Mouse (Mus musculus): ENCODE results near the gene C130032M10Rik.

C130032M10Rik gene

DNA sequence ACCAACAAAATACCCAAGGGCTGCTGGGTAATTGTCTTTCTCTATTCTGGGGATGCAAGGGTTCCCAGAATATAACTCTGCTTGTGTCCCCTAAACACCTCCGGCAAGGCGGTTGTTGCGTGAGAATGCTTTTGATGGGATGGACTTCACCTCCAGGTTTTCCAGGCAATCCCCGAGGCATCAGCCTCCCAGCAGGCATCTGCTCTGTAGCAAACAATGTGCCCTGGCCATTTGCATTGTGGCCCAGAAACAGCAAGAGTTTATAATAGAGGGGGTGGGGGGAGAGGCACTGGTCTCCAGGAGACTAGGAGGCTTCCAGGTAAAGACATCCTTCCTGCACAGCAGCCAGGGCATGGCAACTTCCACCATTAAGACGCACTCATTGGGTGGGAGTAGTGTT lies 33.6 kb downstream of the C130032M10Rik start:
- no peak for DNase-seq (ENCODE audit: low read depth, low spot score)

DNA sequence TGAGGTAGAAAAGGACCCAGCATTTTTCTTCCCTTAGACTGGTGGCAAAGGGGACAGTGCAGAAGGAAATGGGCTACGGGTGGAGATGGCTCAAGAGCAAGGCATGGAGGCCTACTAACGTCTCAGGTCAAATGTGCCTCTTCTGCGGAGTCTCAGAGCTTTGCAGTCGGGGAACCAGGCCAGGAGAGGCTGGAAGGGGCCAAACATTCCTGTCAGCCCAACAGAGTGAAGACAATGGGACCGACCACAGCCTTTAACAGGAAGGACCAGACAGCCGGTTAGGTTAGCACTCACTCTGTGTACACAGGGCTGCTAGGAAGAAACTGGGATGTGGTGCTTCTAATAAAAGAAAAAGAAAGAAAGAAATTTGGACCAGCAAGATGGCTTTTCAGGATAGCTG lies 34.5 kb downstream of the C130032M10Rik start:
- DNase-seq (ENCODE audit: low read depth, low spot score) = no peak

DNA sequence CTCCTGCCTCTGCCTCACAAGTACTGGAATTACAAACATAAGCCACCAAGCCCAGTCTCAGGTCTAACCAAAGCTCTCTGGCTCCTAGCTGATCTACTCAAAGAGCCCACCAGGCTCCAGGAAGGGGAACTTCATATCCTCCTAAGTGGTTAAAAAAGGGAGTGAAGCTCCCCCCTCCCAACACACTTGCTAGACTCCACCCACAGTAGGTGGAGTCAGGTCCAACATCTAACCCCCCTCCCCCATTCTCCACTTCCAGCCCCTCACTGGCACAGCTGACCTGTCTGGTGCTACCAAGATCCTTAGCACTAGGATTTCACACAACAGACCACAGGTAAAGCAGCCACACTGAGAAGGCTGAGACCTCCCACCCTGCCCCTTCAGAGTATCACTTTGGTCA lies 38.3 kb downstream of the C130032M10Rik start:
- no peak for DNase-seq (ENCODE audit: low read depth, low spot score)

DNA sequence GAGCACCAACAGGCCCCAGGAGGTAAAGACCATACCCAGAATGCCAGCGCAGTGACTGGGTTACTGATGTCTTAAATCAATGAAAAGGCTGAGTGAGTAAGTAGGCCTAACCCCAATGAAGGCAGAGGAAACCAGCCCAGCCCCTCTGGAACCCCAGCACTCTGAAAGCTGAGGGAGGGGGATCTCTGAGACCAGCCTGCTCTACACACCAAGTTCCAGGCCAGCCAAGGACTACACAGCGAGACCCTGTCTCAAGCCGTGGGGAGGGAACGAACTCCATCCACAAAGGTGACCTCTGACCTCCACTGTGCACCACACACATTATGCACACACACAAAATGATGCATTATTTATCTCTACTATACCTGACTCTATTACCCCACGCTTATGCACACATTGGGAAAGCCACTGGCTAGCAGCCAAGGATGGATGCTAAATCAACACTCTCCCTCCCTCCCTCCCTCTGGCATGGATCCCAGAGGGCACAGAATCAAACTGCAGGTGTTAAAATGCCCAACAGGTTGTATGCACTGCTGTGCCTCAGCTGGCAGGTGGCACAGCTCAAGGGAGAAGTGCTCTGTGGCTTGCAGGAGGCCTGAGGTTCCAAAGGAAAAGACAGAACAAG lies 39.0 kb downstream of the C130032M10Rik start:
- DNase-seq (ENCODE audit: low read depth, low spot score) = no peak

DNA sequence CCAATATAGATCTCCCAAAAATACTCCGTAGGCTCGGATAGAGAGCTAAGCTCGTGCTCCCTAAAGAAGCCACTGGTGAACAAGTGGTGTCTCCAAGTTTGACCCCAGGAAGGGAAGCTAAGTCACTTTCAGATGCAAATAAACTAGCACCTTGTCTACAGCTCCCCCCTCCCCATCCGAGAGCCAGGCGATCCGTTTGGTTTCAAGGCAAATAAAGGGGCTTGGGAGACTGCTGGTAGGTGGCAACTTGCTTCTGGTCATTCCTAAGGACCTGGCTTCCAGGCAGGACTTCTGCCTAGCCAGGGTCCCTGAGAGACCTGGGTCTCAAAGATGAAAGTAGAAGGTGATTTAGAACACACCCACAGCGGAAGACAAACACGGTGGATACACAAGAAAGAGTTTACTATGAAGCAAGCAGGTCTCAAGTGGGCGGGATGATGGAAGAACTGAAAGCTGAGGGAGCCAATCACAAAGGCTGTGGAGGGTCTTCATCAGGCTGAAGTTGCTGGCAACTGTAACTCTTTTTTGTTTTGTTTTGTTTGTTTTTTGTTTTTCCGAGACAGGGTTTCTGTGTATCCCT lies 40.9 kb downstream of the C130032M10Rik start:
- no peak for DNase-seq (ENCODE audit: low read depth, low spot score)

DNA sequence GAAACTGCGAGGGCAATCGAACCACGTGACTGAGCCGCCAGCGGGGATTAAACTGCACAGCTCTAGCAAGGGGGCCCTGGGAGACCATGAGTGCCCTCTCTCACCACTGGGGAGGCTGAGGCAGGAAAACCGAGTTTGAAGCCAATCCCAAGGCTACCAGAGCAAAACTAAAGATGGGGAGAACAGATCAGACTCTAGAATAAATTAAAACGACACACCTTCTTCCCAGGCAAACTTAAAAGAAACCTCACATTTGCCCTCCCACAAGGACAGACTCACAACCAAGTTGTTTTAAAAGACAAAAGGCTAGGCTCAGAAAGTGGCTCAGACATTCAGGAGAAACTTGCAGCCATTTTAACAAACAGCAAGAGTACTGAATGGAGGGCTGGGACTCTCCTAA lies 41.6 kb downstream of the C130032M10Rik start:
- DNase-seq (ENCODE audit: low read depth, low spot score) = no peak

DNA sequence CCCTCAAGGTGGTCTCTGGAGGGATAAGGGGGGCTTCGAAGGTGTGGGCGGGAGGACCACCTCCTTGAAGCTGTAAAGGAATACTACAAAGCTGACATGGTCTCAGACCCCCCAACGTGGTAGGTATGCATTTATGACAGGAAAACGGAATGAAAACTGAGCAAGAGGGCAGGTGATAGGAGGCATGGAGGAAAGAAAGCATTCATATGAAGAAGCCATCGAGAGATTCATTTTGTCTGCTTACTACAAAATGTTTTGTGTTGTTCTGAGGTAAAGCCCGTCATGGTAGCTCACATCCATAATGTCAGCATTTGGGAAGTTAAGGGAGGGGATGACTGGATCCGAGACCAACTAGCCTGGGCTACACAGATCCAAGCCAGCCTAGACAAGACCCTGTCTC lies 44.6 kb downstream of the C130032M10Rik start:
- no peak for DNase-seq (ENCODE audit: low read depth, low spot score)

DNA sequence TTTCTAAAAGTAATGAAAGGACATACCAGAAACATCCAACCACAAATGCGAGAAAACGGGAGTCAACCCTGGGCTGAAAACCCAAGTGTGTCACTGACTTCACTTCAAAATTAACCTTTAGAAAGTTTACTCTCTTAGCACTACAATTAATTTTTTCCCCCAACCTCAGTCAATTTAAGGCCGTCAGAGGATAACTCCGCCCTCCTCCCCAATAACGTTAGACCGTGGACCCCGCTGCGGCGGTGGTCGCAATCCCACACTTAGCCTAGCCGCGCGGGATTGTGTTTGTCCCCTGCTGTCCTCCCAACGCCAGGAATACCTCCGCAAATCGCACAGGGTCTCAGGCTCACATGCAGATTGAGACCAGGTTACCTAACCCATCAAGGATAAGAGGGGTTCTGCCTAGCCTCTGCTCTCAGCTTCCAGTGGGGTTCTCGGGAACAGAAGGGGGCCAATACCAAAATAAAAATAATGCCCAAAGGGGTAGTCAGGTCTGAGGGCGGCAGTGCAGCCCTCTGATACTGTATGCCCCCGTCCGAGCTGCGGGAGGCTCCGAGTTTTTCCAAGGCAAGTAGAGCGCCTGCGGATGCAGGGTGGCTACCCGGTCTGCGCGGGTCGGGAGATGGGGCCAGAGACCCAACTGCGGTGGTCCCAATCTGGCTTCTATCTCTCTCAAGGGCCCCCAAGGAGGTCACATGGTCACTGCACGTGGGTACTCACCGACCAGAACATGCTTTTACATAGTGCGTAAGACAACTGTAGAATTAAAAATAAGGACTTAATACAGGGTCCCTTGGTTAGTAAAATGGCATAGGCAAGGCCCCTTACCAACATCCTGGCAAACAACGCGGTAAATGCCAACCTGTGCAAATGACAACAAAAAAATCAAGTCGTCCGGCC lies 45.5 kb downstream of the C130032M10Rik start:
- DNase-seq (ENCODE audit: low read depth, low spot score) = no peak

DNA sequence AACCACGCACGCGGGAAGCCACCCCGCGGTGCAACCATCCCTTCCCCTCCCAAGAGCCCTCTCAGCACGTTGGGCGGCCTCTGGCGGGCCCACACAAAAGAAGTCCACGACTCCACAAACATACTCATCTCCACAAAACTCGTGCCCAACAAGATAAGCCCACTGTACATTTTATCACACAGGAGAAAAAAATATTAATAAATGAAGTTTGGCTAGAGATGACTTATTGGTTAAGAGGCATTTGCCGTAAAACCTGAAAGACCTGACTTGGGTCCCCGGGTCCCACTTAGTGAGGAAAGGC lies 46.1 kb downstream of the C130032M10Rik start:
- DNase-seq (ENCODE audit: low read depth, low spot score) = no peak

DNA sequence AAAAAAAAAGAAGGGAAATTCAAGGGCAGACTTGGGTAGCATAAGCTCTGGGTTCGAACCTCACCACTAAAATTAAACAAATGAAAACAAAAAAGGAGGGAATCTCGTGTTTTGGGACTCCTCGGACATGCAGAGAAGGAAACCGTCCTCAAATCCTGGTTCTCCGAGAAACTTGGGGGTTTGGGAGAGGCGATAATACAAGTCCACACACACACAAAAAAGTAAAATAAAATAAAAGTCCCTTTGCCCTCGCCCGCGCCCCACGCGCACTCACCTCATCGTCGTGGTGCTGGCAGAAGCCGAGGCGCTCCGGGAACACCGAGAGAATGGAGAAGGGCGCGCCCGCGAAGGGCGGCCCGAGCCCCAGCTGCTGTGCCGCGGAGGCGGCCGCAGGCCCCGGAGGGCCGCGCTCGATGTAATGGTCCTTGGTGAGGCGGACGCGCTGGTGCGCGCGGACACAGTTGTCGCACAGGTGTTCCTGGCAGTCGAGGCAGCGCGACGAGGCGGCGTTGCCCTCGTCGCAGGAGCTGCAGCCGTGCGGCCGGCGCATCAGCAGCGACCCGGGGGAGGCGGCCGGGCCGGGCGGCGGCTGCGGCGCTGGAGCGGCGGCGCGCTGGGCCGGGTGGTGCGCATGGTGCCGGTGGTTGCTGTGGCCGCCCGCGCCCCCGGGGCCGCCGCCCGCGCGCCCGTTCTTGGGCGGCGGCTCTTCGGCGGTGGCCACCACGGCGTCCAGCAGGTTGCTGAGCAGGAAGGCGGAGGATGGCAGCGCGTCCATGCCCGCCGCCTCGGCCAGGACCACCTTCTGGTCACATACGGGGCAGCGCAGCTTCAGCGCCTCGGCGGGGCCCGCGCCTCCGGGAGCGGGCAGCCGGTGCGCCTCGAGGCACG lies 46.8 kb downstream of the C130032M10Rik start:
- DNase-seq (ENCODE audit: low read depth, low spot score) = no peak

DNA sequence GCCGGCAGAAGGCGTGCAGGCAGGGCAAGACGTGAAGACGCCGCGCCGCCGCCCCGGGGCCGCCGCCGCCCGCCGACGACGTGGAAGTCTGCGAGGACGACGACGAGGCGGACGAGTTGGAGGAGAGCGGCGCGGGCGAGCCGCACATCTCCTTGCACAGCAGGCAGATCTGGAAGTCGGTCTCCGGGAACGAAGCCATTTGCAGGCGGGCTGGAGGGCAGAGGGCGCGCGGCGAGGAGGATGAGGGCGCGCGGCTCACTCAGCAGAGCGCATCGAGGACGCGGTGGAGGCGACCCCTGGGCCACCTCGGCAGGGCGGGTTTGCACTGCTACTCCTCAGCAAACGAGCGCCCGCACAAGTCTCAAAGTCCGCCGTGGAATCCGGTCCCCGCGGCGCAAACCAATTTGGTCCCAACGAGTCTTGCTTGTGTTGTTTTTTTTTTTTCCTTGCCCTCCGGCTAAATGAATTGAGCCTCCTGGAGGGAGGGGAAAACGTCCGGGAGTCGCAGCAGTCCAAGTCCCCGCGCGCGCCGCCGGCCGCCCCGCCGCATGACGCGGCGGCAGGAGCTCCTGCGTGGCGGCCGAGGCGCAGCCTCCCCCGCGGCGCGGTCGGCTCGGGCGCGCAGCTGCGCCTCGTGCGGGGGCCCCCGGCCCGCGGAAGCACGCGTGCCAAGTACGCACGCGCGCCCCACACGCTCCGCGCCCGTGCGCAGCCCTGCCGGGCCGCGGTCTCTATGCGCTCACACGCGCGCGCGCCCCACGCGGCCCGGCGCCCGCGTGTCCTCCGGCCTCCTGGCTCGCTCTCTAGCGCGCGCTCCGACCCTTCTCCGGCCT lies 47.6 kb downstream of the C130032M10Rik start:
- no peak for DNase-seq (ENCODE audit: low read depth, low spot score)

DNA sequence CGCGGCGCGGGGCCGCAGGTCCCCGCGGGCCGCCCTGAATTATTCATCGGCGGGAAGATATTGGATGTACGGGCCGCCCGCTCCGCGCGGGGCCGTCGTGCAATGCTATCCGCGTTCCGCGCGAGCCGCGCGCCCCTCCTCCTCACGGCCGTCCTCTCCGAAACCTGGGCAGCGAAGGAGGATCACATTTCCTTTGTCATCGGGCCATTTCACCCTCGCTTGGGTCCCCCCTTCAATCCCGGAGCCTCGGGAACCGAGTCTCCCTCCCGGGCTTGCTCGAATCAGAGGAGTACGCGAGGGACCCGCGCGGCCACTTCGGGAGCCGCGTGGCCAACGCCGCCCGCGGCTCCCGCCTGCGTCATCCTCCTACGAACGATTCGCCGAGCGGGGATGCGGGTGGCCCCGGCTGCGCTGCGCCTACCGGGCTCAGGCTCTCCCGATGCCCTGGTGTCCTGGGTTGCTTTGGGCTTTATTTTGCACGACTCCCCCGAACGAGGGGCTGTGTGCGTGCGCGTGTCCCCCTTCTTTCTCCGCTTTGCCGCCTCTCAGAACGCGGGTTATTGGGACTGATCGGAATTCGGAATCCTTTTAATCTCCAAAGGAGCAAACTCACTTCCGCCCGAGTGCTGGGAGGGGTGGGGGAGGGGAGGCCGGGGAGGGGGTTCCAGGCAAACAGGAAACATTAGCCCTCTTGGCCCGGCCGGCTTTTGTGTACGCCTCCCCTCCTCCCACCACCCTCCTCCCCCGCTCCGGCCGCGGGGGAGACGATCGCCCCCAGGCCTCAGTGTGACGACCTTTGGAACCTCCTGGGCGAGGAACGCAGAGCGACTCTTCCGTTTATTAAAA lies 48.5 kb downstream of the C130032M10Rik start, which contains the start of gene Trim71:
TSS of gene Trim71 (minus strand) at position 609 of the 846 bp plus-strand sequence.
- DNase-seq (ENCODE audit: low read depth, low spot score) = no peak

DNA sequence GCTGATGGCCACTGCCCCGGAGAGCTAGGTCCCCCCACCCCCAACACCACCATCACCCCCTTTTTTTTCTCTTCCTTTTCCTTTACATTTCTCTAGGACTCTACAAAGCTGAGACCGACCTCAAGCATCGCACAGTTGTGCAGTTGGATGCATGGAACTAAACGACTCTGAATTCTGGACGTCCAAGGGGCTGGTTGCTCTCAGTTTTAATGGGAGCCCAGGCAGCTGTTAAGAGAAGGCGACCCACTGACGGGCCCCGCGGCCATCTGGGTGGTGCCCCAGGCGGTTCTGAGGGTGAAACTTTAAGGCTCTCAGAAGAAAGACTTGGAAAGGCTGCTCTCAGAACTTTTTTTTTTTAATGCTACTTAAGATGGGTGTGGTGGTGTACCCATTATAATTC lies 49.2 kb downstream of the C130032M10Rik start:
- no peak for DNase-seq (ENCODE audit: low read depth, low spot score)

All from c-Kit-negative CD71-positive TER-119-positive erythroid progenitor cells, embryonic 14.5 days (primary cell).